Mouse (Mus musculus) bone marrow, adult 2 months (tissue): ENCODE results near the gene Tmc6. TPM values are rescaled to one million over a fixed set of nuclear protein-coding genes. Genes with fewer than 3 reads are reported as not detected.

Source experiments
- H3K27ac ChIP-seq: fragments of 200-500 bp; 2 replicates; pipeline ENCODE4 v1.5.1; 2012; ENCODE audit warnings: low read depth, mild to moderate bottlenecking, control low read depth, inconsistent platforms, low read length; ENCODE audit not compliant: control insufficient read depth, poor library complexity, insufficient read depth
- H3K4me1 ChIP-seq: fragments of 200-500 bp; 2 replicates; pipeline ENCODE4 v1.6.1; 2011; ENCODE audit warnings: low read length; ENCODE audit not compliant: control insufficient read depth, insufficient read depth
- H3K4me3 ChIP-seq: fragments of 200-500 bp; replicated peaks from 2 replicates; pipeline ENCODE3; 2011; ENCODE audit warnings: mild to moderate bottlenecking, low read depth, low read length, control low read depth; ENCODE audit not compliant: control insufficient read depth
- CTCF ChIP-seq: fragments of 200-500 bp; IDR thresholded peaks from 2 replicates; pipeline ENCODE4 v1.5.1; 2011; ENCODE audit warnings: low read length, control low read depth; ENCODE audit not compliant: control insufficient read depth, insufficient read depth
- POLR2A ChIP-seq: fragments of 200-500 bp; IDR thresholded peaks from 2 replicates; pipeline ENCODE4 v1.6.1; 2011; ENCODE audit warnings: low read depth, mild to moderate bottlenecking, control low read depth, low read length, borderline replicate concordance; ENCODE audit not compliant: control insufficient read depth
- WGBS: fragments of 180-500 bp; shearing (Covaris S2); methylation state at CpG from one replicate; pipeline ENCODE4 v1.1.7; 2018; 5-methylcytosine and 5-hydroxymethylcytosine counted together
- polyA plus RNA-seq: library from polyadenylated mRNA; stranded (reverse); fragments of >200 nt; gene quantifications from 2 replicates; pipeline ENCODE4 v1.2.4, GENCODE M21; 2011; ENCODE audit warnings: low replicate concordance; ENCODE audit not compliant: missing spikeins, insufficient read depth, insufficient read length

Gene Tmc6
- polyA plus RNA-seq, 1 experiment, result 194 TPM

DNA sequence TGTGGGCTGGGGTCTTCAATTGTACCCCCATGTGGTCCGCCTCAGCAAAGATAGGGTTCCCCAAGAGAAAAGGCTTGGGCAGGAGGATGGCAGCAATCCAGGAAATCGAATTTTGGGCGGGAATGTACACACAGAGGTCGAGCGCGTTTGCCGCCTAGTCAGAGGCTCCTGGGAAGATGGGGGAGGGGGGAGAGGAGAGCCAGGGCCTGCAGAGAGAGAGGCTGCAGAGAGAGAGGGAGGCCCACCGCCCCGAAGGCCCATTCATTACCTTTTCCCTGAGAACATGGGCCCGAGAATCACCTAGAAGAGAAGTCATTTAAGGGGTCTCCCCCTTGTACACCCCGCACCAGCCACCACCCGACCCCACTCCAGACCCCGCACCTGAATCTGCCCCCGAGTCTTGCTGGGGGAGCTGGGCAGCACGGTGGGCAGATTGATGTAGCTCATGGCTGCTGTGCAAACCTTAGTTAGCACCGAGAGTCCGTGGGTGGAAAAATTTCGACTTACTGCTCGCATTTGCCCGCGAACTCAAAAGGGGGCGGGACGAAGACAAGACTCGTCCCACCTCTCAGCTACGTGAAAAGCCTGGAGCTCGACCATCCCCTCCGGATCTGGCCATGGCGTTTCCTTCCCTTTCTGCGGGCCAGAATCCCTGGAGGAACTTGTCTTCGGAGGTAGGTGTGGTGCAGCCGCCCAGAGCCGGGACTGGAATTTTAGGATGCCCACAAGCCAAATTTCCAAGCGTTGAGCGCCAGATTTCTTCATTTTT lies 43.5 kb upstream of the Tmc6 start, which contains the start of the genes Afmid and Tk1:
Afmid (plus strand) TSS at position 592 of the 769 bp plus-strand sequence.
Tk1 (minus strand) TSS at position 760 of the 769 bp plus-strand sequence.
- Histone ChIP-seq H3K27ac (peak within 1 kb of the TSS; percentile 69), H3K4me1 (peaks cover 8% of the 10 kb centered on the region), H3K4me3 (peak within 1 kb of the TSS; percentile 67)
- TF ChIP-seq POLR2A (peak; percentile 37; the same call in 1 of the 2 replicates), CTCF (no peak)
- WGBS, result under 1% methylated on average over 34 of the region's 34 CpGs

DNA sequence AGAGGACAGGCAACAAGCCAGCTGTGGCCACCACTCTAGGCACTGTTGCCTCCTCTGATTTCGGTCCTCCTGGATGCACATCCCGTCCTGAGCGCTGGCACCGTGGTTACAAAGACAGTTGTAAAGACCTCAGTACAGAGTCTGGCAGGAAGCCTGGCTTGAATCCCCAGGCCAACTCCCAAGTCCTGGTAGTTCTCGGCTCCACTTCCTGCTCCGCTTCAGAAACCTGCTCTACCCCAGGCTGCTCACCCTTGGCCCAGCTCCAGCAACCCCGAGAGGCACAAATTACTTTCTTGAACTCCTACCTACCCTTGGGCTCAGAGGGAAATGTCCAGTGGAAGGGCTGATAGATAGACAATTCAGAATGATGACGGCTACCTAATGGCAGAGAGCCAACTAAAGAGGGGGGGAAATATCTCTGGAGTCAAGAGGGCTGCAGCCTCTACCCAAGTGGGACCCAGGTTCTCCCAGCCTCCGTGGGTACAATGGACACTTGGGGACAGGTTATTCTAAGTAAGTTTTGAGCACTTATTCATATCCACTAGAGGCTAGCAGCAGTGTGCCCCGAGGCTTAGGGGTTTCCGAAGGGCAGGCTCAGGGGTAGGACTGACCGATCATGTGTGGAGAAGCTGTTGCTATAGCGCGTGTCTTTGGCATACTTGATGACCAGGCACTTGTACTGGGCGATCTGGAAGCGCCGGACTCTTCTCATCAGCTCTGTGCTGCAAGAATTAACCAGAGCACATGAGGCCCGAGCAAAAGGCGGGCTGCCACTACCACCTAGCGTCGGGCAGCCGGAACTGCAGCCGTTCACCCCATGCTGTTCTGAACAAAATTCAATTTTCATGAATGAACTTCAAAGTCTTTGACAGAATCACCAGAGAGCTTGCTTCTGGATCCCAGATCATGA lies 42.3 kb upstream of the Tmc6 start:
- Histone ChIP-seq H3K4me3 (peak overlapping the region; percentile 67), H3K27ac (peak overlapping the region; percentile 28), H3K4me1 (peaks cover 8% of the 10 kb centered on the region)
- TF ChIP-seq CTCF, result peak; percentile 95
- no peak for TF ChIP-seq POLR2A
- WGBS, result 14% methylated on average over 23 of the region's 23 CpGs

DNA sequence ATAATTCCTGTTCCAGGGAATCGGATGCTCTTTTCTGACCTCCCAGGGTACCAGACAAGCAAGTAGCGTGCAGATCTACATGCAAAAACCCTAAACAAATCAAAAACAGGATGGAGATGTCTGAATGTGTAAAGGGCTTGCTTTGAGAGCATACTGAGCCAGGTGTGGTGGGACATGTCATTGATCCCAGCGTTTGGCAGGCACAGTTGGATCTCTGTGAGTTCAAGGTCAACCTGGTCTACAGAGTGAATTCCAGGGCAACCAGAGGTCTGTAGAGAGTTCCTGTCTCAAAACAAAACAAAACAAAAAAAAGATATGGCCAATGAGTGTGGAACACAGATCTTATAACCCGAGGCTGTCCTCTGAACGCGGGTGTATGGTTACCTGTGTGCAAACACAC lies 41.4 kb upstream of the Tmc6 start:
- H3K4me3 ChIP-seq, result no peak overlapping the region
- TF ChIP-seq CTCF (no peak), POLR2A (no peak)
- 89% methylated on average over 6 of the region's 6 CpGs for WGBS
- H3K27ac ChIP-seq, result no peak overlapping the region
- peaks cover 6% of the 10 kb centered on the region for H3K4me1 ChIP-seq

DNA sequence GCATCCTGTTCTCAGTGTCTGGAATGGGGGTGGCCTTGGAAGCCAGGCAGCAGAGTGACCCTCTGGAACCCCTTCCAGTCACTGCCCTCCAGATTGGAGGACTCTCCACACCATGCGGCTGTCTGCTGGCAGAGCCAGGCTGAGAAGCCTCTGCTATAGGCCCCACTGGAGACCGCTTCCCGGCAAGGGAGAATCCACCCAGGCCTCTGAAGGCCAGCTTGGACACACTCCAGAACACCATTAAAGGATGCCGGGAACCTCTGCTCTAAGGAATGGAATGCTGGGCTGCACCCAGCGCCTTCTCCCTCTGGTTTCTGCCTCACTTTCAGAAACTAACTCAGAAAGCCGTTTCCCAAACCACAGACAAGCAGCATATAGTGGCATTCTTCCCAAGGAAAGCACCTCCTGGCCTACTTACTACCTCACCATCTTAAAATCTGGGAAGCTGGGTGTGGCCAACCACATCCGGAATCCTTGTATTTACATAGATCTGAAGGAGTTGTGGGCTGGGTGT lies 40.8 kb upstream of the Tmc6 start:
- H3K27ac ChIP-seq, result no peak overlapping the region
- TF ChIP-seq CTCF, result no peak
- 0 out of 2 replicates have a peak, but pooled peaks have one; percentile 14 for TF ChIP-seq POLR2A
- WGBS, result 95% methylated on average over 7 of the region's 7 CpGs
- peaks cover 5% of the 10 kb centered on the region for H3K4me1 ChIP-seq
- H3K4me3 ChIP-seq, result no peak overlapping the region

DNA sequence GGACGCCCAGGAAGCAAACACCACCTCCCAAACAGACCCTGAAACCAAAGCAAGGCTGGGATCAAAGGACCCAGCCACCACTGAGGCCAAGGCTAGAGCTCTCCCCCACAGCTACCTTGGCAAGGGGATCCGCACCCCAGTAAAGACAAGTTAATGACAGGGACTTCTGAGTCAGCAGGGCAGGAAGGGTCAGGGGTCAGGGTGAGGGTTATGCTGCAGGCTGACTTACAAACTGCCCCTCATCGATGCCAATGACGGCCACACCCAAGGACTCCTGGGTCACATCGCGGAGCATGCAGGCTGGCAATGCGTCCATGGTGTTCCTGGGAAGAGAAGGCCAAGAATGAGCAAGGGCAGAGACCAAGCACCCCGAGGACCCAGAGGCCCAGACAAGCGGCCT lies 39.9 kb upstream of the Tmc6 start:
- Histone ChIP-seq H3K27ac (no peak overlapping the region), H3K4me3 (no peak overlapping the region), H3K4me1 (peaks cover 2% of the 10 kb centered on the region)
- TF ChIP-seq CTCF (no peak), POLR2A (no peak)
- WGBS, result 95% methylated on average over 9 of the region's 9 CpGs

DNA sequence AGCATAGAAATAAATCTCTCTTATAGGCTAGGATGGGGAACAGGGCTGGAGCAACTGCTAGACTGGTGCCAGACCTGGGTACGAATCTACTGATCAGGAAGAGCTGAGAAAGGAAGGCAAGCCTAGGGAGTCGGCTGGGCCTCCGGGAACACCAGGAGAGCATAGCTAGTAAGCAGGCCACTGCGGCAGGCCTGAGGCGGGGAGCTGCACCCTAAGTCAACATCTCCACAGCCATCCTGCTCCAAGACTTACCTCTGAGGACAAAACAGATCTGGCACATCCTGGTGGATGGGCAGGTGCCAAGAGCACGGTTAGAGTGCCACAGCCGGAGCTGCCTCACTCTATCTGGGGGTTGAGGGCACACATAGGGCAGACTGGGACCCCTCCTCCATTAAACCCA lies 38.2 kb upstream of the Tmc6 start:
- no peak overlapping the region for H3K27ac ChIP-seq
- peaks cover 2% of the 10 kb centered on the region for H3K4me1 ChIP-seq
- no peak for TF ChIP-seq POLR2A
- H3K4me3 ChIP-seq, result no peak overlapping the region
- whole genome bisulfite sequencing, result 95% methylated on average over 7 of the region's 7 CpGs

DNA sequence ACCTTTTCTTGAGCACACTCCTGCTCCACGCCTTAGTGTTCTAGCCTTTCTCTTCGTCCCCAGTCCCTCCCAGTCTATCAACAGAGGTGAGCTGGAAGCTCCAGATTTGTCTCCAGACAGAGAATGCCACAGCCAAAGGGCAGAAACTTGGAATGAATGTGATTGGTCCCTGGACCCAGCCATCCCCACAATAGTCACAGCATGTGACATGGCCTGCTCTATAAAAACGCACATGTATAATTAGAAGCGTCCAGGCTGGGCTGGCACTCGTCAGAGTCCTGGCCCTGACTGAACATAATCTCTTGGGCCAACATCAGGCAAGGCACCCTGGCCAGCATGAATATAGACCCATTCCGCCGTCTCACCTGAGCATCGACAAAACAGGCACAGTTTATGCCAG lies 37.1 kb upstream of the Tmc6 start:
- TF ChIP-seq CTCF (no peak), POLR2A (no peak)
- WGBS, result 87% methylated on average over 8 of the region's 8 CpGs
- H3K4me3 ChIP-seq, result no peak overlapping the region
- H3K4me1 ChIP-seq, result peaks cover 4% of the 10 kb centered on the region
- no peak overlapping the region for H3K27ac ChIP-seq

DNA sequence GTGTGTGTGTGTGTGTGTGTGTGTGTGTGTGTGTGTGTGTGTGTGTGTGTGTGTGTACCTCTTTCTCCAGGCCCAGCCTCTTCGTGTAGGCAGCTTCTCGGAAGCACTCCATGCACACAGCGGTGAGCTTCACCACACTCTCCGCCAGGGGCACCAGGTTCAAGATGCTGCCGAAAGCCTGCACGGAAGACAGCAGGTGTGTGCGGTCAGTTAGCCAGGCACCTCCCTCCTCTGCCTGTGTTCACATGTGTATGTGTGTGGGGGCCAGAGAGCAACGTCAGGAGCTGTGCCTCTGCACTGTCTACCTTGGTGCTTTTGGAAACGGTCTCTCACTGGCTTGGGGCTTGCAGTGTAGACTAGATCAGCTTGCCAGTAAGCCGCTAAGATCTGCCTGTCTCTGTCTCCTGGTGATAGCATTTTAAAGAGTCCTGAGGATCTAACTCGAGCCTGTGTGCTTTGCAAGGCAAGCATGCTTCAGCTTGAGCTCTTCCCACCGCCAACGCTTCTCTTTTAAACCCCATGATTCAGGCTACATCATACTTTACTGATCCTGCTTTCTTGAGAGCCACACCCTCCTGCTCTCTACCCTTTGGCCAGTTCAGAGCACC lies 34.5 kb upstream of the Tmc6 start:
- peaks cover 9% of the 10 kb centered on the region for H3K4me1 ChIP-seq
- TF ChIP-seq CTCF, result no peak
- no peak for TF ChIP-seq POLR2A
- no peak overlapping the region for H3K4me3 ChIP-seq
- WGBS, result 88% methylated on average over 13 of the region's 13 CpGs
- no peak overlapping the region for H3K27ac ChIP-seq

DNA sequence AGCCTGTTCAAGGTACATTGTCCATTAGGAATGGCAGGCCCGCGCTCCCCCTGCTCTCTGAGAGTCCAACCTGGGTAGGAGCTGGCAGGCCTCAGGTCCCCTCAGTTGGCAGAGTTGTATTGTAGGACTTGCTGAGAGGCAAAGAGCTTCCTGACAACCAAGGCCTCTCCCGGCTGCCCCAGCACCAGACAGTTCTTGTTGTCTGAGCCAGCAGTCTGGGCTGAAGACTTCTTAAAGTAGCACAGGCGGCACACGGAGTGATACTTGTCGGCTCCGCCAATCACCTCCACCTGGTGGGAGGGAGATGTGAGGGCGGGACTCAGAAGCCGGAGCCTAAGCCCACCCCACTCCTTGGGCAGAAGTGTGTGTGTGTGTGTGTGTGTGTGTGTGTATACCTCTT lies 33.9 kb upstream of the Tmc6 start:
- WGBS, result 83% methylated on average over 9 of the region's 9 CpGs
- Histone ChIP-seq H3K27ac (peak overlapping the region; percentile 66), H3K4me3 (peak overlapping the region; percentile 8), H3K4me1 (peaks cover 11% of the 10 kb centered on the region)
